Comparison of ENCODE assay signal across 8 mouse cellular contexts in the genomic region with DNA sequence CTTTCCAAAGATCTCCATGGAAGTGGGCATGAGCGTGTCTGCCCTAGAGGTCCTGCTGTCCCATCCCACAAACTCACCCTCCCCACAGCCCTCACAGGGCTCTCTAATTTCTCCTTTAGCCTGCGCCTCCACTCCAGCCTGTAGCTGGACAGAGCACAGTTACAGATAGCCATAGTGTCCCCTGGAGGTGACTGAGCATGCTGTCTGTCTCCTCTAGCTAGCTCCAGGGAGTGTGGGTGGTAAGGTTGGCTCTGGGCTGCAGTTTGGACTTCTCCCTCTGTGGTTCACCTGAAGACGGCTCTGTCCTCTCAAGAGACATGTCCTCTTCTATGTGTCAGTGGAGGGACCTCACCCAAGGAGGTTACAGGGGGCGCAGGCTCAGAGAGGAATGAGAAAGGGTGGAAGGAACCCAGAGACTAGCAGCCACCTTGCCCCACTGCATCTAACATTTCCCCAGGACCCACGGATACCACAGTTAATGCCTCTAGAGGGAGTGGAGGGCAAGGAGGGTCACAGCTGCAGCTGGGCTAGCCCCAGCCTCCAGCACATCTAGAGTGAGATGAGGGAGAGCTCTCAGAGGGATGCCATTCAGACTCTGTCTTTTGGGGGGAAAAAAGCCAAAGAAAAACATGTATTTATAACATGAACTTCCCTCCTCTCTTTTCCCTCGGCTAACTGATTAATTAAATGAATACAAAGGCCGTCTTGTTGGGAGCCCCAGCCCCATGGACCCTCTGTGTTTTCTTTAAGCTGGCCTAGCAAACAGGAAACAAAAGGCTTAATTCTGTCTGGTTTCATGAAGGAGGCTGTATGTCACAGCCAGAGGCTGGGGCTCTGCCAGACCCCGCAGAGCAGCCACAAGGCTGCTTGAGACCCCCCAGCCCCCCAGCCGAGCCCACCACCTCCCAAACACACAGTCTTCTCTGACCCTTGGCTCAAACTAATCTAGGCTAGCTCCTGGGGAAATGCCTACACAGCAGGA. TPM values are rescaled to one million over a fixed set of nuclear protein-coding genes. Genes with fewer than 3 reads are reported as not detected.
DNase-seq lines count a peak whose midpoint lies in the region; ATAC-seq and TF ChIP-seq lines count a peak whose summit lies in the region.

No protein-coding gene starts in this region.

- no peaks in the 10 kb centered on the region; the same call in 1 of the 2 replicates for H3K4me1 ChIP-seq in lung, adult 2 months (ENCODE audit: control insufficient read depth, insufficient read depth, low read length)
- H3K4me1 ChIP-seq in intestine, embryonic 16.5 days (ENCODE audit: control insufficient read depth, insufficient read depth, low read length), result 0 out of 2 replicates have a peak, but pooled peaks cover 3% of the 10 kb centered on the region

- 0 out of 2 replicates have a peak, but pooled peaks have one; percentile 20 for TF ChIP-seq CTCF in lung, adult 2 months (IDR thresholded peaks at IDR 0.05; ENCODE audit: insufficient read depth, low read length)

- no peak for TF ChIP-seq POLR2A in lung, adult 2 months (IDR thresholded peaks at IDR 0.05; ENCODE audit: borderline replicate concordance, extremely low read depth, low read depth, low read length)

- peak; percentile 50 for DNase-seq in gastrocnemius, adult 18-20 months (ENCODE audit: low spot score)
- DNase-seq in gastrocnemius, postnatal 4 days (ENCODE audit: low spot score in 2 of 2), result no peak
- DNase-seq in lung, adult 2 months, result no peak
- DNase-seq in lung, postnatal 25 days (ENCODE audit: low spot score), result no peak
- DNase-seq in retina, postnatal 1 day, result peak; percentile 75
- no peak for DNase-seq in cerebellum, postnatal 36 days
- DNase-seq in urinary bladder, adult 18-20 months (ENCODE audit: low spot score in 2 of 2), result no peak

- no peak overlapping the region for H3K4me3 ChIP-seq in lung, adult 2 months (replicated peaks; ENCODE audit: extremely low read depth, low read depth, low read length)
- no peak overlapping the region for H3K4me3 ChIP-seq in intestine, embryonic 16.5 days (ENCODE audit: low read length)

- no peak overlapping the region for H3K4me2 ChIP-seq in intestine, embryonic 16.5 days (ENCODE audit: low read depth, low read length)

- H3K9me3 ChIP-seq in intestine, embryonic 16.5 days (ENCODE audit: control insufficient read depth, low read length), result no peaks in the 10 kb centered on the region

- no peak overlapping the region for H3K9ac ChIP-seq in intestine, embryonic 16.5 days (ENCODE audit: low read depth, low read length)

- peak; percentile 53; the same call in 1 of the 2 replicates for ATAC-seq in intestine, embryonic 16.5 days

- no peaks in the 10 kb centered on the region for H3K36me3 ChIP-seq in intestine, embryonic 16.5 days (ENCODE audit: control insufficient read depth, insufficient read depth, low read length)

- H3K27ac ChIP-seq in intestine, embryonic 16.5 days (ENCODE audit: low read length), result no peak overlapping the region

- WGBS in lung, adult 2 months, result 57% methylated on average over 9 of the region's 9 CpGs
- 40% methylated on average over 9 of the region's 9 CpGs for WGBS in intestine, embryonic 16.5 days

- no peaks in the 10 kb centered on the region for H3K27me3 ChIP-seq in intestine, embryonic 16.5 days (replicated peaks; ENCODE audit: control insufficient read depth, insufficient read depth, low read length)

RNA-seq across cellular contexts. Expression of a gene that starts 32.6 kb away (rescaled TPM):
- 10 to 100 TPM; 39.5 to 42.9 TPM for total RNA-seq in gastrocnemius, adult 18-20 months (2021)
- total RNA-seq in gastrocnemius, postnatal 4 days (2021), result 10 to 100 TPM; 24.6 to 28.4 TPM
- polyA plus RNA-seq in lung, adult 2 months (2012; rRNA removed), result 32.2 and 37.2 TPM in 2 replicates
- 7.2 and 8.0 TPM in 2 replicates for polyA plus RNA-seq in intestine, embryonic 16.5 days (2015; fragmentation: Nextera tagmentation; extraction: Ambion mirVana)

Comparison
In these comparisons a context has a peak if more than half of its experiments do, and no peak if none do; other contexts are left out.
1. DNase-seq: peak in gastrocnemius, adult 18-20 months (single experiment) and retina, postnatal 1 day (single experiment); none in gastrocnemius, postnatal 4 days (0 of 2), lung, adult 2 months (single experiment), lung, postnatal 25 days (single experiment), cerebellum, postnatal 36 days (0 of 2) and urinary bladder, adult 18-20 months (0 of 2).